Mouse (Mus musculus) CD4-positive, CD25-positive, alpha-beta regulatory T cell, adult 2 months (primary cell): ENCODE results near the gene Sh3bp5l.

Experiments
- DNase-seq: peaks from one replicate; pipeline ENCODE4 v3.0.0-alpha.2; 2012; ENCODE audit warnings: low read depth, low spot score

The Sh3bp5l gene

DNA sequence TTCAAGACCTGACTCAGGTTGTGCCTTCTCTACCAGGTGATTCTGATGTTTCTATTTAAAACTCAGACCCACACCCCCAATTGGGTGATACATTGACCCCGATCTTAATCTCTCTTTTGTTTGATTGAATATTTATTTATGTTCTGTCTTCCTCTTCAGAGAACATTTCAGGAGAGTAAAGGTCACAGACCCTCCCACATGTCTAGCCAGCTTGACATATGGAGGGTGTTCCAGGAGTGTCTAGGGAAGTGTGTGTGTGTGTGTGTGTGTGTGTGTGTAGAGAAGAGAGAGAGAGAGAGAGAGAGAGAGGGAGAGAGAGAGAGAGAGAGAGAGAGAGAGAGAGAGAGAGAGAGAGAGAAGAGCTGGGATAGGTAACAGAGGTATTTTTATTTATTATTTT lies 47.2 kb downstream of the Sh3bp5l start:
- DNase-seq: no peak

DNA sequence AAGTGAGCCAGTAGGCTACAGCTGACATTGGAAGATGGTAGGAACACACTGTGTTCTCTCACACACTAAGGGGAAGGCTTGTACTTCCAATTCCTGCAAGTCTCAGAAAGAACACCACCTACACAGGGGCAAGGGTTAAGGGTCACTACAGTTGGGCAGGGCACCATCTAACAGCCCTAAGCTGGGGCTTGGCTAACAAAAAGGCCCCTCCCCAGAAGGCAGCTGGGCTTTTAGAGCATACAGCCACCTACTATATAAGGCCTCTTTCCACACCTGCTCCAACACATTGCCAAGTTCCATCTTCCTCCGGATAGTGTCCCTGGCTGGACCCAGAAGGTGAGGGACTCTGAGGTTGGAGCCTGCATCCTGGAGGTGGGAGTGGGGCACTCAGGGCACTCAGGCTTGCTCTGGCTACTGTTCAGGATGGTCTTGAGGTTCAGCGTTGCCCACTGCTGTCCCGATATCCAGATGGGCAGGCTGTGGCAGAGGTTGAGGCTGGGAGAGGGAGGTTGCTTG lies 48.3 kb downstream of the Sh3bp5l start, which contains the start of gene Lypd8:
Gene Lypd8 (plus strand): TSS at position 281 of the 516 bp plus-strand sequence.
- no peak for DNase-seq

DNA sequence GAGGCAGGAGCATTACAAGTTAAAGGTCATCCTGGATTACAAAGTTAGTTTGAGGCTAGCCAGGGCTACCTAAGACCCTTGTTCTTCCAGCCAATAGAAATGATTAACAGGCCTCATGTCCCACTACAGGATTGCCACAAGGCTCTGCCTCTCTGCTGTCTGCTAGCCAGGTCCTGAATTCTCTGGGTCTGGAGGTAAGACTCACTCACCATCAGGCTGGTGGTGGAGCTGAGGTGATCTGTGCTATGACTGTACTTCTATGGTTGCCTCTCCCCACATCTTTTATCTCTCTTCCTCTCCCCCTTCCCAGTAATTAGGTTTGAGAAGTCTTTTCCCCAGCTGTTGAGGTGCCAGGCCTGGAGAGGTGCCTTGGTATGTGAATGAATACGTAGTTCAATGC lies 49.0 kb downstream of the Sh3bp5l start:
- DNase-seq: no peak

DNA sequence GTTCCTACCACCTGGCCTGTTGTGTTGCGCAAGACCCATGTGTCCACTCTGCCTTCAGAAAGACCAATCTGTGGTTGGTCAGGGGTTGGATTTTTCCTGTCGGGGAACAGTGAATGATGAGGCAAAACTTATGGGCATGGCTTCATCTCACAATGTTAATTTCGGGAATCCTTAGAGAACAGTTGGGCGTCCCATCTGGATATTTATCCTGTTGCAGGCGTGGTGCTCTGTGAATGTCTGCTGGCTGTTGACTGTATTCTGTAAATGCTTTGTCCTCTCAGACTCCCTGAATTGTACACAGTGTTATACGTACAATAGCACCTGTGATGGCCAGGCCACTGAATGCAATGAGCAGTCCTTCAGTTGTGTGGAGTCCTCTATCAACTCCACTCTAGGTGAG lies 51.9 kb downstream of the Sh3bp5l start:
- no peak for DNase-seq
